Mouse (Mus musculus) megakaryocyte progenitor cell, adult 5-6 weeks (primary cell): Measurements from ENCODE around the gene Dhodh. TPM values are rescaled to one million over a fixed set of nuclear protein-coding genes. Genes with fewer than 3 reads are reported as not detected.
A peak's percentile ranks its signal among the peaks of the same experiment; 100 is the strongest.

Experiments used
- ATAC-seq: replicated peaks from 2 replicates; pipeline ENCODE4 v1.8.0; 2016; ENCODE audit warnings: mild to moderate bottlenecking, moderate TSS enrichment, inconsistent platforms; ENCODE audit not compliant: poor library complexity
- total RNA-seq, 2 experiments: library from RNA; stranded (forward) in 1 of 2; stranded (reverse) in 1 of 2; fragments of 157-497, 149-512 nt in 1 of 2; fragments of 200-1000 nt in 1 of 2; gene quantifications; 2 replicates each; pipeline versions ENCODE4 v1.2.3 to v1.2.4; 2015 to 2017

The Dhodh gene
- total RNA-seq, 2 experiments from 2014 or later: 20.8 to 32.4 TPM

DNA sequence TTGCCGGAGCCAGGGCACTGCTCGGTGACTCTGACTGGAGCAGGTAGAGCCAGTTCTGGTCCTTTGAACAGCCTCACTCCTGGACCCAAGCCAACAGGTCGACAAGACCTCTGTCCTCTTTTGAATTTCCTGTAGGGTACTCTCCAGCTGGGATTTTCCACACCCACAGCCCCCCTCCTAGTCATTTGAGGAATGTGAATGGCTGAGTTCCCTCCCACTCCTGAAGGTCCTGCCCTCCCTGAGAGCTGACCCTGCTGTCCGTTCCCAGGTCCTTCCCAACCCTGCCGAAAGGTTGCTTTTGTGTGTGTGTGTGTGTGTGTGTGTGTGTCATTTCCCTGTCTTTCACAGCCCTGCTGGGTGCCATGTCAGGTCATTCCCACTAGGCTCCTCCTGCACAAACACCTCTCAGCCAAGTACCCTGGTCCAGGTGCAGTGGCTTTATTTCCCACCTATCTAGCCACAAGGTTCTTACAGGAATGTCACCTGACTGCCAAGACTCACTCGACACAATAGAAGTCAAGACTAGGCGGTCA is 21.4 kb downstream of the Dhodh start:
- no peak for ATAC-seq

DNA sequence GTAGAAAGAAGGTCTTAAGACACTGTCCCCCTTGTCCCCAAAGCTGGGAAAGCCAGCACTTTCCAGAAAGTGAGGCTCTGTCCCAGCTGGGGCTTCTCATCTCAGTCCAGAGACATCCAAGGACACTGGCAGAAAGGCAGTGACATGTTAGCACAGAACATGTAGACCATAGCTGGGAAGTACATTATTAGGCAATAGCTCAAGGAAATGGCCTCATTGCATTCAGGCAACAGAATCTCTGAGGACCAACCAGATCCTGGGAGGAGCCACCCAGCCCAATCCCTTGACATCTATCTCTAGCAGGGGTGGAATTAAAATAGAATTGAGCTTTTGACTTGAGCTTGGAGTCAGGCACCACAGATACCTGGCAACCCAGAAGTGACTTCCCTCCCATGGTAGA is 22.8 kb downstream of the Dhodh start:
- ATAC-seq: peak; percentile 94

DNA sequence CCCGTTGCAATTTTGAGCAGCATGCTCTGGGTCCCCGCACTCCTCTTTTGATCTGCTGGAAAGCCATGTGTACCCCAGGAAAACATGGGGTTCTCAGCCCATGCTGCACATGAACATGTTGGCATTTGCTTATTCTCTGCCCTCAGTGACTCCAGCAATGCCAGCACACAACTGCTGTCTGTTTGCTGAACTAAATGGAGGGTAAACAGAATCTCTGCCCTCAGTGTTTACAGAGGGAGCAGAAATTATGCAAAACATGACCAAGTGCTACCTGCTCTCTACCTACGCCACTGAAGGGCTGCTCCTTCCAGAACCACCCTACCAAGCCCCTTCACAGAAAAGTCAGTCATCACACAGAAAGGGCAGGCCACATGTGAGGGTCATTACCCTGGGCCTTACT is 23.6 kb downstream of the Dhodh start:
- no peak for ATAC-seq

DNA sequence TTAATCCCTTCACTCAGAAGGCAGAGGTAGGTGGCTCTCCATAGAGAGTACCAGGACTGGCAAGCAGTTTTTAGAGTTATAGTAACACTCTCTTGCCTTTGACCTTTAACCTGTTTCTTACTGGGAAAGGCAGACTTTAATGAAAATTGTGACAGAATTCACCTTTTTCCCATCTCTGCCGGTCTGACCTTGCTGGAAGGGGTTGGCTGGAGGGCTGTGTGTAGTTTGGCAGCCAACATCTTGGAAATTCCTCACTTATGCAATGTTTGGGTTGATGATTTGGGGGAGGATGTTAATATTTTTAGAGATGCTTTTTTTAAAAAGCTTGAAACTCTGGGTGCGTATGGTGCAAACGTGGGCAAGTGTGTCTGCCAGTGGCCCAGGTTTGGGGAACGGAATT is 24.2 kb downstream of the Dhodh start:
- no peak for ATAC-seq

DNA sequence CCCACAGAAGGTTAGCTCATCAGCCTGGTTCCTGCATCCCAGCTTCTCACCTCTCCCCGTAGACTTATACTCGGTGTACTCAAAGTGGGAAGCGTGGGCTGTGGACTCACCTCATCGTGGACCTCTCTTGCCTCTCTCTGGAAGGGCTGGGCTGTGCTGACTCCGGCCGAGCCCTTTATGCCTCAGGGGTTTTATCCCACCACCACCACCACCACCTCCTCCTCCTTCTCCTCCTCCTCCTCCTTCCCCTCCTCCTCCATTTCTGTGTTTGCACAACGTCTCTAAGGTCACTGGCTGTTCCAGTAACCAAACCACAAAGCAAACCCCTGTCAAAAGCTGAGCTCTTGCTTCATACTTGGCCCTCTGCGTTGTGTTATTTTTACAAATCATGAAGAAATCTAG is 29.6 kb downstream of the Dhodh start, which contains the start of gene Hp:
Hp (minus strand) TSS at position 273 of the 402 bp plus-strand sequence.
- peak; percentile 88 for ATAC-seq

DNA sequence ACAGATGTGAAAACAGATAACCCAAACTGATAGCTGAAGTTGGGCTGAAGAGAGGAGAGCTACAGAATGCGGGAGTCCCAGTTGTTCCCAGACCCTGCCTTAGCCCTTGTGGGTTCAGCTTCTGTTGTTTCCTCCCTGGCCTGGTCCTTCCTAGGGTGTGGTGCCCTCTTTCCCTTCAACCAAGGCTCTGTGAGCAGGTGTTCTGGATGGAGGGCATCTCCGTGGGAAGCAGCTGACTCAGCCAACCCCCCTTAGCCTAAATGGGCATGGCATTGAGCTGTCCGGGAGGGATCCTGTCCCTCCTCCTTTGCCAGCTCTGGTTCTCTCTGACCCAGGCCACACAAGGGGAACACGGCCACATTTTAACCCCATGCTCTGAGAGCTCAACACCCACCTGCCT is 32.2 kb downstream of the Dhodh start:
- no peak for ATAC-seq

DNA sequence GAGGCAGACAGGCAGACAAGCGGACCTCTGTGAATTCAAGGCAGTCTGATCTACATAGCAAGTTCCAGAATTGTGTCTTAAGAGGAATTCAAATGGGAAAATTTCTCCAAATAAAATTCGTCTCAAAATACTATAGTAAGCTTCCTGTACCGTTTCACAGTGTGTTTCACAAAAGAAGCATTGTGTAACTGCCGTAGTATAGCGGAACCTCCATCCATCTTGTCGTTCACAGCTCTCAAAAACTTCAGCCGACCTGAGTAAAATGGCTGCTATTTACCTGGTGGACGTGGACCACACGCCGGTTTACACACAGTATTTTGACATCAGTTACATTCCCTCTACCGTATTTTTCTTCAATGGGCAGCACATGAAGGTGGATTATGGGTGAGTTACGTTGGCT is 37.3 kb downstream of the Dhodh start:
- ATAC-seq: peak; percentile 54

DNA sequence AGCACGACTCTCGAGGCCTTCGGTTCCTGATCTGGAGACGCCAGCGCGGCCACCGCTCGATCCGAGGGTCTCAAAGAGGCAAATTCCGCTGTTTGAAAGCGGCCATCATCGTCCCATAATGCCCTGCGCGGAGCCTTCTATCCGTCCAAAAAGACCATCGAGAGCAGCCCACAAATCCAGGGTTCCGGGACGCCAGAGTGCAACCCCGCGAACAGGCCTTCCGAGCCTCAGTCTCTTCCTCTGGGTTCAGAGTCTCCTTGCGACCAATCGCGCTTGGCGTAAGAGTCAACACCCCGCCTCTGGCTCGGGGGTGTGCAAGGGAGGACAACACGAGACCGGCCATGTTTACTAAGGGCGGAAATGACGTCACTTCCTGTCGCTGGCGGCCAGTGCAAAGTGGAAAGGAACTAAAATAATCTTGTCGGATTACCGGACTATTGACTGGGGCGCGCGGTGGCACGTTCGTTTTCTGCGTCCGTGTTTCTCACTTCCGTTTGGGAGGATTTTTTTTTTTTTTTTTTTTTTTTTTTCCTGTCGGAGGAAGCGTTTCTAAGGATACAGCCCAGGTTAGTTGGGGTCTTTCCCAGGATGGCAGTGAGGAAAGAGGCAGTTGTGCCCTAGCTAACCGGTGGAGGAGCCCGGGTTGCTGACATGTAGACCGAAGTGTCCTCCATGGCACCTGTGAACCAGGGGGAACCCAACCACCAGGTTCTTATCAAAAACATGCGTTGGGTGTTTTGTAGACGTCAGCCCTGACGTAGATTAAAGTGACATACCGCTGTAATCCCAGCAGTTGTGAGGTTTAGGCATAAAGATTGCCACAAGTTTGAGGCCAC is 42.8 kb downstream of the Dhodh start, which contains the start of the genes Dhx38 and Txnl4b:
Dhx38 (minus strand) TSS at position 364 of the 836 bp plus-strand sequence.
Txnl4b (plus strand) TSS at position 395 of the 836 bp plus-strand sequence.
- ATAC-seq: peak; percentile 89

DNA sequence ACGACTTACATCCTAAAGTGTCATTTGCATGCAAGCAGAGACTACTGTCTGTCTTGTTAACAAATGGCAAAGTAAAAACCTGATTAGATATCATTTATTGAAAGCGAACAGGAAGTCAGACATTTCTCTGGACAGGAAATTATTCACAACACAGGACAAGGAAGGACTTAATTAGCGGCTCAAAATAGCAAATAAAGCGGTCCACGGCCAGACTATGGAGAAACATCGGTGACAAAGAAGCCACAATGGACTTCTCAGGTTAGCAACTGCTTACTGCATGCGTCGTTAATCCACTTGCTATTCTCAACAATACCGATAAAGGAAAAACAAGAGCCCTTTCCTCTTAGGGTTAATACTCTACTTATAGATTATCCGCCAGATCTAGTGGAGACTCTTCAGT is 43.7 kb downstream of the Dhodh start:
- ATAC-seq: no peak

DNA sequence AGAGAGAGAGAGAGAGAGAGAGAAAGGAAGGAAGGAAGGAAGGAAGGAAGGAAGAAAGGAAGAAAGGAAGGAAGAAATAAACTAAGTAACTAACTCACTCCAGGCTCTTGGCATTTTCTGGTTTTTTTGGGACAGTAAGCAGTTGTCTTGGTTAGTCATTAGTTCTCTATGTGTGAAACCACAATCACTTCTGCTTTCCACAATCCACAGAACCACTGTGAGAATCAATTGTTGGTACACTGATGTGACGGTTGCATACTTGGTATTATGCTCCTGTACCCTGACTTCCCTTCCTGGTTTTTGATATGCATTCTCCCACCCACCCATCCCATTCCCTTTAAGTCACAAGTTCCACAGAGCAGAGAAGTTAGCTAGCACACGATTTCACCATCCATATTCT is 44.6 kb downstream of the Dhodh start:
- ATAC-seq: peak; percentile 55

DNA sequence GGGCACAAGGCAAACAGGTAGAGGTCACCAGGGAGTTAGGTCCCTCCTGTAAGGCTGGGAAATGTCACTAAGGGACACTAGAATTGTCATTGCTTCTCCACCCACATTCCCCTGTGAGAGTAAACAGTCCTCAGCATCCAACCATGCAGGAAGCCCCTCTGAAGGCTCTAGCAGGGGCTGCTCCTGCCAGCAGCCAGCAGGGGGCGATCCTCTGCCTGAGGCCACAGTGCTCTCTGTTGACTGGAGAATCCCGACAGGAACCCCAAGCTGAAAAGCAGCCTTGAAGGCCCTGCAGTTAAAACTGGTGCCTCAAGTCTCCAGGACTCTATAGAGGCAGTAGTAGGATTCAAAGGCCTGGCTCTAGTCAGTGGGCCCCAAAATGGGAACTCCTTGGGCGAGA is 56.8 kb downstream of the Dhodh start:
- ATAC-seq: peak; percentile 70

DNA sequence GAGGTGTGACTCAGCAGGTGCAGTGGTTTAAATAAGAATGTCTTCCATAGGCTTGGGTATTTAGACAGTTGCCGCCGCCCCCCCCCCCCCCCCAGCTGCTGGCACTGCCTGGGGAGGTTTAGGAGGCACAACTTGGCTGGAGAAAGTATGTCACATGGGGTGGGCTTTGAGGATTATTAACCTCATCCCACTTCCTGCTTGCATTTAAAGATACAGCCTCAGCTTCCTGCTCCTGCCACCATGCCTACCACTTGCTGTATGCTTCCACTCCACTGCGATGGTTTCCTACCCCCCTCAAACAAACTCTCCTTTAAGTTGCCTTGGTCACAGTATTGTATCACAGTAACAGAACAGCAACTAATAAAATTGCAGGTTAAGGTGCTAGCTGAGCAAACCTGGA is 64.4 kb downstream of the Dhodh start:
- no peak for ATAC-seq

DNA sequence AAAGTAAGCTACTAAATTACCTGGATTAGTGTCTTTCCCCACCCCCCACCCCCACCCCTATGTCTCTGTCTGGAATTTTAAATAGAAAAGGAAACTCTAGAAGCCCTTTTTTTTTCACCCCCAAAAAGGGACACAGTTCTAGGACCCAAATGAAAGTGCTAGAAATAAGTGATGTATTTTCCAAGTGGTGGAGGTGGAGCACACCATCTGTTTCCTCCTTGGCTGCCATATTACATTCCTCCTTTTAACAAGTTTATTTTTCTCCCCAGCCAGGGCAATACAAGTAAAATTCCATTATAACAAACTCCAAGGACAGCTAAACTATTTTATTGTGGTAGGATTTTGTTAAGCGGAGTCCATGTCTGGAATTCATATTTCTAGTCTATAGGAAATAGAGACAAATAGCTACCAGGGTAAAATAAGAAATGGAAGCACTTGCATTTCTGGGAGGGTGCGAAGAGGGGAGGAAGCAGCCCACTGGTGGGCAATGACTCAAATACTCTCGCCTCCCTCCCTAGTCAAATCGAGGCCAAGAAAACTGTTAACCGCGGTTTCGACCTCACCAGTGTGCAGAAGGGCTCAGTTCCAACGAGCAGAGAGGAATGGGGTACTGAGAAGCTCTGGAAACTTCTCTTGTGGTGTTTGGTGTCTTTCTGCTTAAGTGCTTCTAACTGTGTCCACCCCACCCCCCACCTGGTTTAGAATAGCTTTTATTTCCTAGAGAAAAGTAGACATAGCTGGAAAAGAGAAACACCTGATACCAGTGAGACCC is 65.5 kb downstream of the Dhodh start:
- ATAC-seq: no peak

DNA sequence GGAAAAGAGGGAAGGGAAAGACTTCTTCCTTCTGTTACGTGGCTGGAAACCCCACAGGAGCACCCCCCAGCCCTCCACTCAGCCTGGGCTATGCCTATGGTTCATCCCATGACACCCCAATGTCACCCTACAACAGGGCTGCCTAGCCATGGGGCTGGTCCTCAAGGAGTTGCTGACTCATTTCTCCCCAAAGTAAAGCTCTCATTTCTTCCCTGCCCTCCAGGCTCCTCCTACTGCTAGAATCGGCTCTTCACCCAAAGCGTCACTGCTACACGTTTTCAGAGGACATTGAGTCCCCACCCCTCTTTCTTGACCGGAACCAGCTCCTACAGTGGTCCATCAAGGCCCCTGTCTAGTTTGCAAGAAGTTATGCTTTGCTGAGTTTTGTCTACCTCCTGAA is 66.3 kb downstream of the Dhodh start:
- ATAC-seq: no peak

Other genes starting within 250 kb of the Dhodh start
- gene Pmfbp1, start 114.6 kb downstream of the Dhodh start, total RNA-seq (2015): not detected in 2 replicates
- not detected in 2 replicates for gene Pmfbp1, start 114.6 kb downstream of the Dhodh start, total RNA-seq (2017)
- gene Dhx38, start 42.8 kb downstream of the Dhodh start, total RNA-seq (2015): 15.0 and 18.8 TPM in 2 replicates
- 68.6 and 69.5 TPM in 2 replicates for gene Dhx38, start 42.8 kb downstream of the Dhodh start, total RNA-seq (2017)
- gene Txnl4b, start 42.8 kb downstream of the Dhodh start, total RNA-seq (2015): 7.2 and 8.1 TPM in 2 replicates
- 16.5 and 18.4 TPM in 2 replicates for gene Txnl4b, start 42.8 kb downstream of the Dhodh start, total RNA-seq (2017)
- gene Hp, start 29.5 kb downstream of the Dhodh start, total RNA-seq (2015): 175 and 209 TPM in 2 replicates
- 273 and 358 TPM in 2 replicates for gene Hp, start 29.5 kb downstream of the Dhodh start, total RNA-seq (2017)
- gene Pkd1l3, start 5.8 kb upstream of the Dhodh start, total RNA-seq (2015): 0.27 and 0.79 TPM in 2 replicates
- gene Pkd1l3, start 5.8 kb upstream of the Dhodh start, total RNA-seq (2017): 0.12 TPM in 1 of 2 replicates, not detected in the other
- gene Ist1, start 84.6 kb upstream of the Dhodh start, total RNA-seq (2015): 66.1 and 80.1 TPM in 2 replicates
- gene Ist1, start 84.6 kb upstream of the Dhodh start, total RNA-seq (2017): 74.6 and 86.1 TPM in 2 replicates
- 2.2 and 3.8 TPM in 2 replicates for gene Zfp821, start 96.9 kb upstream of the Dhodh start, total RNA-seq (2015)
- gene Zfp821, start 96.9 kb upstream of the Dhodh start, total RNA-seq (2017): 3.8 and 6.4 TPM in 2 replicates
- 8.7 and 16.2 TPM in 2 replicates for gene Atxn1l, start 129.1 kb upstream of the Dhodh start, total RNA-seq (2015)
- 13.7 and 14.7 TPM in 2 replicates for gene Atxn1l, start 129.1 kb upstream of the Dhodh start, total RNA-seq (2017)
- gene Ap1g1, start 169.9 kb upstream of the Dhodh start, total RNA-seq (2015): 87.8 and 95.1 TPM in 2 replicates
- gene Ap1g1, start 169.9 kb upstream of the Dhodh start, total RNA-seq (2017): 61.5 and 67.1 TPM in 2 replicates